Mouse (Mus musculus) CH12F3 (cell line): ENCODE measurements around the gene Agk.

ENCODE experiments used
- in situ Hi-C: fragments of 300-500 bp; cut with MboI; formaldehyde crosslinking; loops from 2 replicates; pipeline ENCODE4 v1.14.3; 2020; ENCODE audit warnings: low sequenced_read_pairs

The Agk gene

DNA sequence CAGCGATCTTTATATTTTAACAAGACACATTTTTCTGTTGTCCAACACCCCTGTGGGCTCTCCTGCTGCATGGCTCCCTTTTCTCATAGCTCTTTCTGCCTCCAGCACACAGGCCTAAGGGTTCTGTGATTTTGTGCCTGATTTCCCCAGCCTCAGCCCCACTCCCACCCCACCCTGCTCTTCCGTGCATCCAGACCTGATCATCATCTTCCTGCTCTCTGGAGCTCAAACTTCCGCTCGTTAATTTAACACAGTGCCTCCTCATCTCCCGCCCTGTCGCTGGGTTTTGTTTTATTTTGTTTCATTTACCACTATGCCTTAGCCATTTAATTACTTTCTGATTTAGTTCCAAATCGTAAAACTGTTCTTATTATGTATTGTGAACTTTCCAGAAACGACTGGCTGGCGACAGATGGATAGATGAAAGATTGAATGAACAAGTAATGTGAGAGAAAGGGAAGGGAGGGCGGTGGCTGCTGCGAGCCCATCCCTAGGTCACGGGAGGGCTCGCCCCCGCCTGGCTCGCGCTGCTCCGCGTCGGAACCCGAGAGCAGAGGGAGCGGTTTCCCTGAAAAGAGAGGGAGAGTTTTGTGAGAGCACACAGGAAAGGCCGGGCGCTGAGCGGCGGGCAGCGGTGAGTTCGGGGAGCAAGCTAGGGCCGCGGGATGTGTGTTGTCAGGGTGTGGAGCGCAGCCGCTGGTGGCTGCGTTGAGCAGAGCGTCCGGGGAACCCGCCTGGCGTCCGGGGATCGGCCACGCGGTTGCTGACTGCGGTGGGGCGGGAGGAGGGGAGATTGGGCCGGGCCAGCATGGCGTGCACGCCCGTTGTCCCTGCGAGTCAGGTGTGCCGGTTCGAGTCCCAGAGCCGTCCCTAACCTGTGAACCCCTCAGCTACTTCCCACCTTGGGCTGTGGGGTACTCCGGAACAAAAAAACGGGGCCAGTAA lies at the start of gene Agk:
Gene Agk (plus strand): TSS at position 276 of the 945 bp plus-strand sequence.
- in situ Hi-C loops, result no loop called here

DNA sequence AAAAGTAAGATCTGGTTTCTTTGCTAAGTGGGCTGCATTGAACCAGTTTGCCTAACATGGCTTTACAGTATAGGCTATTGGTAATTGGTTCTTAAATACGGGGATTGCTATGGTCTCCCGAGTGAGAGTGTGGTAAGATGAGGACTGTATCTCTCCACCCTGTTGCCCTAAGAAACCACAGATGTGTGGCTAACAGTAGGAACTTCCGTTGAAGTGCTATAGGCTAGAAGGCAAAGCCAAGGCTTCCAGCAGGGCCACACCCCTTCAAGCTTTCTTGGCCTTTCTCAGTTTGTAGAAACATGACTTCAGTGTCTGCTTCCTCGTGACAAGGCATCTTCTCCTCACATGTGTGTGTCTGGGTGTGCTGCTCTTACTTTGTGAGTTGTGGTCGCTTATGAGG lies 24.3 kb upstream of the Agk start:
- in situ Hi-C loops, result no loop called here

DNA sequence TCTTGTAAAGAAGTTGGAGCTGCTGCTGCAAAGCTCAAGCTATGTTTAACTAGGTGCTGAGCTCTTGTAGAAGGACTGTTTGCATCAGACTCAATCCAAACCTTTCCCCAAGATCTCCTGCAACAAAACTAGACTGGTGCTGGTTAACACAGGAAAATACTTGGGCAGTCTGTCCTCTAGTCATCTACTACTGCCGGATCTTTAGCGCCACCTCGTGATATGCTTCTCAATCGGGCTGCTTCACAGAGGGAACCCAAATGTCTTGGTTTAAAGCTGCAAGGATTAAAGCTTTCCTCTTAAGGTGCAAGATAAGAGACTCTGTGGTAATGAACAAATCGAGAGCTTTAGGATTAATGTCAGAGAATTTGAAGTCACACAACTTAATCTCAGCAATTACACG lies 21.6 kb upstream of the Agk start:
- in situ Hi-C loops, result no loop called here

DNA sequence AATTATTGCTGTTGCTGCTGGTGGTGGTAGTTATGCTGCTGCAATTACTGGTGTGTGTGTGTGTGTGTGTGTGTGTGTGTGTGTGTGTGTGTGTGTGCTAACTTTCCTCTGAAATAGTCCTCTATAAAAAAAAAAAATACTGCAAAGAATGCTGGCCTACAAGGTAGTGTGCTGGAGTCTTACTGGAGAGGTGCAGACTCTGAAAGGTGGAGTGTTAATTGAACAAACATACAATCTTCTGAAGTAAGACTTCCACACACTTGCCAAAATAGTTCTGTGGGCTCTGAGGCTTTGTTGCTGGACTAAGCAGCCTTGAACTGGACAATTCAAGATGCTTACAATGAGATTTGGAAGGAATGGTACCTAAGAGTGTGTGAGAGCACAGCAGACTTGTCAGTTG lies 20.0 kb upstream of the Agk start:
- in situ Hi-C loops, result no loop called here

DNA sequence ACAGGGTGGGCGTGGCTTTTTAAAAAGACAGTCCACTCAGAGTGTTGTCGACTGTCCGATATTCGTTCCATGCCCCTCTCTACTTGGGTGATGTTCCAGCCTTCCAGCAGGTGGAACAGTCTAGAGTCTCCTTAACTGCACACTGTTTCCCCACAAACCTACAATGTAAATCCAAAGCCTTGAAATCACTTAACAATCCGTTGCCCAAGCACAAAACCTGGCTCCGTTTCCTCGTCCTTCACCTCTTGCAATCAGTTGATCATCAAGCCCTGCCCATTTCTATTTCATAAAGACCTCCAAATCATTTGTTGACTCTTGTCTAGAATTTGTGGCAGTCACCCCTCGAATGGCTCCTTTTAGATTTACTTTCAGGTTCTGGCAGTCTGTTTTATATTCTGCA lies 1.4 kb downstream of the Agk start:
- in situ Hi-C loops, result no loop called here

DNA sequence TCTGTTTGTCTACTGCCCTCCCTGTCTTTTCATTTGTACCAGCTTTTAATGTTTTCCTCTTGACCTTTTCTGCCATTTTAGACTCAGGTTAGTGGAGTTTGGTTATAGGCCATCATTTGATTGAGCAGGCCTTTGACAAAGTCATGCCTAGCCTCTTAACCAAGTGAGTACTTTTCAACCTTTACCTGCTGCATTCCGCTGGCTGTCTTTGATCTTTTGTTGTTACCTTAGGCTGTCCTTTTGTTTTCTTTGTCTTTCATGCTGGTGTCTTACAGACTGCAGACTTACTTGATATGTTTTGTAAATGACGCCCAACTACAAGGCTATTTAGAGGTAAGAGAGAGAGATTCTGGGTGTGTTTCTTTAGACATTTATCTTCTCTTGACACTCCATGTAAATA lies 8.5 kb downstream of the Agk start:
- in situ Hi-C loops, result no loop called here

DNA sequence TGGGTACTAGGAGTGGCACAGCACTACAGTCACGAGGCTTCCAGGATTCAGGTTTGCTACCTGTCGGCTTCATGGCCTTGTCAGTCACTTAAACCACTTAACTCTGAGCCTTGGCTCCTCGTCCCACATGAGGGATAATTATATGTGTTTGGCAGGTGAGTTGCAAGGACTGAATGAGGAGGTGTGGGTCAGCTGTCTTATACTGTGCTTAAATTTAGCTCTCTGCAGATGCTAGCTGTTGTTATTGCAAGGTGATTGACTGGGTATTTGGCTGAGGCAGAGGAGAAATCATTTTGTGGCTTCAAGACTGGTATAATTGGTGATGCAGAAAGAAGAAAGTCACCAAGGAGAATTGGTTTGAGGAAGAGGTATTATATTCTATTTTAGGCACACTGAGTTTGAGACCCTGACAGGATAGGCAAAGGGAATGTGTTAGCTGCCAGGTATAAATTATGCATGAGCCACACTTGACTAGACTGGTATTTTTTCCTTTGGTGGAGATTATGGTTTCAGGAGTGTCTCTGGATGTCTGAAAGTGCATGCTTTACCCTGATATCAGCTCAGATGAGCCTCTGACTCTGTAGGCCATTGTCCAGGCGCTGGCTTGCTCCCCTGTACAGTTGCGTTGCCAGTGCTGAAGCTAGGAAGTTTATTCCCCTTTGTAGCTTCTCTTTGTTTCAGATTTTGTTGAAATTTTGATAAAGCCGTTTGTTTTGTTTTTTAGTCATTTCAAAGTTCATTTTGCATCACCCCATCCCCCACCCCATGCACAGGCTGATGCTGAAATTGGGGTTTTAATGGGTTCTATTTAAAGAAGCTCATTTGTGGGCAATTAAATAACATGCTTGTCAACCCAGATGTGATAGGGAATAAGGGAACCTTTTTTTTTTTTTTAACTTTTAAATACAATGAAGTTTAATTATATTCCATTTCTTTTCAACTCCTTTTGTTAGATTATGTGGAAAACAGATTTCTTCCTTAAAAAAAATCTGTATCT lies 12.1 kb downstream of the Agk start:
- in situ Hi-C loops, result no loop called here

DNA sequence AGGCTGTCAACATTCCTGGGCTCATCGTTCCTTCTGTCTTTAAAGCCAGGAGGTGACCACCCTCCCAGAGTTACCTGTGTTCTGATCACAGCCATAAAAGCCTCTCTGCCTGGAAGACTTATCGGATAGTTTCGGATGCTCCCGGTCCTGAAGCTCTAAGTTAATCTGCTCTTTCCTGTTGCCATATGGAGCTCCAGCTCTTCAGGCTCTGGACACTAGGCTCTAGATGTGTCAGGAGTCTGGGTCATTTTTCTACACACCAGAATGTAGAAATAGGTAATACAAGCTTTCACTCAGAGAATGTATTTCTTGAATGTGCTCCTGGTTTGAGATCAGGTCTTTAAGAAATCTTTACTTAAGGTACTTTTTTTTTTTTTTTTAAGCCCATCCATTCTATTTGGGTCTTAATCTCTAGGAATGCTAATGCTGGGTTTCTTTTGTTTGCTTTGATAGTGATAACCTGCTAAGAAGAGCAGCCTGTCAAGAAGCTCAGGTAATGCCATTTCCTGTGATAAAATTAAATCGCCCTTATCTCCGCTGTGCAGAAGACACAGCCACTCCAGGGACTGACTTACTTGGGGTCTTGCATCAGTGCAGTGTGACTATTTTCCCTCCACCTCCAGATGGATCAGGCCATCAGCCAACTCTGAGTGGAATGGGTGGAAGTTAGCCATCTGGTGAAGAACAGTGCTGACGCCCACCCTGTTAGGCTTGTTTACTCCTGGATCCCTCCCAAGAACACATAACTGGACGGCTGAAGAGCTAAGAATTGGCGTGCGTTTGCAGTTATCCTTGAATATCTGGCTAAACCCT lies 22.2 kb downstream of the Agk start:
- in situ Hi-C loops, result no loop called here

DNA sequence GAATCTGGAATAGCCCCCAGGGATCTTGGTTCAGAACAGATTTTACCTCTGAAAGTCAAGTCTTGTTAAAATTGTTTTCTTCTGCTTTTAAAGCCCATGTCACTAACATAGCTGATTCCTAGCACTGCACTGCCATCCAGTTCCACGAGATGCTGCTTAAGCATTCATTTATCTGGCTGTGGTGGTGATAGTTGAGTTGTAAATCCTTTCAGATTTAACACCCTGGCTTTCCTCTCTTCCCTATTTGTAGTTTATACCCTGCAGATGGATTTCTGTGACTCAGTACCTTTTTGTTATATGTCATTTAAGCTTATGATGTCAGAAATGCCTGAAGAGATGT lies 22.8 kb downstream of the Agk start:
- in situ Hi-C loops, result no loop called here

DNA sequence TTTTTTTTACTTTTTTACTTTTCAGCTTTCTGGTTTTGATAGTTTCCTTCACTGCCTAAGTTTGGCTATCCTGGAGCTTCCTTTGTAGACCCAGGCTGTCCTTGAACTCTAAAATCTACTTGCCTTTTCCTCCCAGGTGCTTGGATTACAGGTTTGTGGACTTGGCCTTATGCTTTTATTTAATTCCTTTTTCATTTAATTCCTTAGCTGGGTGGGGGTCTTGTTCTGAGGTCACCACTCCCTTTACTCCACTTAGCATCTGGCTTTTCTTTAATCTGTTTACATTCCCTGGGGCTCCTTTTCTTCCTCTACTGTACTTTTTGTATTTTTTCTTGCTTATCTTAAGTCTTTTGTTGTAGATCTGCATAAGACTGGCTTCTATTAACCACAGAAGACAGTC lies 25.1 kb downstream of the Agk start:
- in situ Hi-C loops, result no loop called here

DNA sequence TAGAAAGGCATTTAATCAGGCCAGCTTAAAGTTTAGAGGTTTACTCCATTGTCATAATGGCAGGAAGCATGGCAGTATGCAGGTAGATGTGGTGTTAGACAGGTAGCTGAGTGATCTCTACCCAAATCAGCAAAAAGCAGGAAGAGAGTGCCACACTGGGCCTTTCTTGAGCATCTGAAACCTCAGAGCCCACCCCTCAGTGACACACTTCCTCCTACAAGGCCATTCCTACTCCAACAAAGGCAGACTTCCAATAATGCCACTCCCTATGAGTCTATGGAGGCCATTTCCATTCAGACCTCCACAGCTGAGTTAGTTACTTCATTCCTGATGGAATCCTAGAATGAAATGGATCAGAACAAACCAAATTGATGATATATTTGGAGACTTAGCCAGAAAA lies 25.9 kb downstream of the Agk start:
- in situ Hi-C loops, result no loop called here

DNA sequence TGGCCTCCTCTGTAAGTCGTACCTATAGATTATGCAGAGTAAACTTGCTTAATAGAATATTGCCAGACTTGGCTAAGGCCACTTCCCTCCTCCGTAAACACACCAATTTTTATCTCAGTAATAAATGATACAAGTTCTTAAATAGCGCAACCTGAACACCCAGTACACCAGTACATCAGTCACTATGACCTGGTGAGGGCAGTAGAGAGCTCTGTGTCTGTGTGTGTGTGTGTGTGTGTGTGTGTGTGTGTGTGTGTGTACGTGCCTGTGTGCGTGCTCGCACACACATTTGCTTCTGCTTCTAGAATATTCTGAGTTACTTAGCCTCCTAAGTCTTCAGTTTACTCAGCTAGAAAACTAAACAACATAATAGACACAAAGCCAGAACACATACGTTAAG lies 28.4 kb downstream of the Agk start:
- in situ Hi-C loops, result no loop called here

DNA sequence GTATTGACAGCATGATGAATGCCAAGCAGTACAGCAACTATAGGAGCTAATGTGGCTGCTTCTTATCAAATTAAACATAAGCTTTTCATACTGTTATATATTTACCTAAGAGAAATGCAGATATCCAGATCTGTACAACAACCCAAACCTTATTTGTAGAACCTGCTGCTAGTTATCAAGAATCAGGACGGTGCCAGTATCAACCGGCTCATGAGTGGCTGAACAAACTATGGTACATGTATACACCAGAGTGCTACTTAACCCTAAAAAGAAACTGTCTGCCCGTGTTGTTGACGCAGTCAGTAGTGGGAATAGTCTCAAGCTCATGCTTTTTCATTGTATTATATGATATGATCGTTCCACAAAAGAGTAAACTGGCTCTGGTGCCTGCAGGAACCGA lies 46.1 kb downstream of the Agk start:
- in situ Hi-C loops, result no loop called here

DNA sequence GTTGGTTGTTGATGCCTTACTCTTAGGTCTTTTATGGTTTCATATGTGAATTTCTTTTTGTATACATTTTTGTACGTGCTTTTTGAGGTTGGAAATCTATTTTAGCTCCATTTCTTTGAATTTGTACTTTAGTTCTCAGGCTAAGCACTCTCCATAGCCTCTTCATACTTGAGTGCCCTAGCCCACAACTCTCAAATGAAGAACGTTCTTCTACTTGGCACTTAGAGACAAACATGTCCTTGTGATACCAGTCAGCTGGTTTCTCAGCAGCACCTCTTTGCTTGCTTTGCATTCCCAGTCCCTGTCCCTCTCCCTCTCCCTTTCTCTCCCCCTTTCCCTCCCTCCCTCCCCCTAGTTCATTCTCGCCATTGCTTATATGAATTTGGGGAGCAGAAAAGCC lies 55.2 kb downstream of the Agk start:
- in situ Hi-C loops, result no loop called here

DNA sequence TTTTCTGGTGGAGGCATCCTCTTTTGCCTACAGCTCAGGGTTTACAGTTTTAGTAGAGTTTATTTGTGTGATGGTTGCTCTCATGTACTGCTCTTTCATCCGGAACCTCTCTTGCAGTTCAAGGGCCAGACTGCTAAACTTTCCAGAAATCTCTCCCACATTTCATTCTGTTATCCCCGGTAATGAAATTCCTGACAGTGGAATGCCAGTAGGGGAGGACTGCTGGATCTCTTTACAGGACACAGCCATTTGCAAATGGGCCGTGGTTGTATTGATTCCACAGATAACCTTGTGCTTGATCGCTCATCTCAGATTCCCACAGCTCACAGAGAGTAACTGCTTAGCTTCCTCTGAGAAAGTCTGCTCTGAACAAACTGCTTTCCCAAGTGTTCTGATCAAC lies 56.9 kb downstream of the Agk start:
- in situ Hi-C loops, result no loop called here

DNA sequence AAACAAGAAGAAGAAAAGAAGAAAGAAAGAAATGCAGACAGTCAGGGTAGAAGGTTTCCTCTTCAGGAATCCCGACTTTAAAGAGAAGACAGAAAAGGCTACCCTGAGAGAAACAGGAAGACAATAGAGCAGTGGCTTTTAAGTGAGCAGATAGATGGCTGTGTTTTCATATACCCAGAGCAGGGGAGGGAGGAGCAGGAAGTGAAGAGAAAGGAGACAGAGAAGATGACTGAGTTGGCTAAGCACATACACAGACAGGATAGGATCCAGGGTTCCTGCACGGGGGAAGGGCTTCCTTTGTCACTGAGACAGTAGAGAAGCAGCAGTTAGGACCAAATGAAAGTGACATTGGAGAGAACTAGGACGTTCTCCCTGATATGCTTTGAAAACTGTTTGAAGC lies 60.7 kb downstream of the Agk start:
- in situ Hi-C loops, result no loop called here

DNA sequence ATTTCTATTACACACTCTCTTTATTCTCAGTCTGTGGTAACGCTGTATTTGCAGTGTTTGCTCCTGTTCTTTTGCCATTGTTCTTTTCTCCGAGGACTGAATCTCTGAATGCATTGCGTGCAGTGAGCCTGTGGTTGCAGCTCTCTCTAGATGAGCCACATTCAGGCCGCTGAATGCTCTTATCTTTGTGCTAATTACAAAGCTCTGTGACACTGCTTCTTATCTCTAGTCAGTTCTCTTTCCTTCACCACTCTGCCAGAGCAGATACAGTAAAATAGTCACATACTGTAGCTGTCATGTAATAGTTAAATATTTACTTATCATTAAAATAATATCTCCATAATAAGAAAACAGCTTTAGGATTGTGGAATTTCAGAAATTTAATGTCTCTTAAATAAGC lies 63.7 kb downstream of the Agk start:
- in situ Hi-C loops, result no loop called here

DNA sequence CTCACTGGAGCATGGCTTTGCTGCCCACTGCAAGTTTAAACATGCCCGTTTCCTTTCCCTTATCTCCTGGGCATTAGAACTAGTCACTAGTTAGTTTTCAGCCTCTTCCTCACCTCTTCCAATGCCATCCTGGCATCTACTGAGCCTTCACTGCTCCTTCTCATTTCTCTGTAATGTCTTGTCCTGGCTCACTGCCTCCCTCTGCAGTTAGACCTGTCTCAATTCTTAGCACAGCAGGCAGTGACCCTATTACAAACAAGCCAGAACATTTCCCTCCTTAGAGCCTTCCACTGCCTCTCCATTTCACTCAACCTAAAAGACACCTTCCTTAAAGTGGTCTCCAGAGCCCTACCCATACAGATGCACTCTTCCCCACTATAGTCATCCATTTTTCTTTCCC lies 66.0 kb downstream of the Agk start:
- in situ Hi-C loops, result no loop called here

DNA sequence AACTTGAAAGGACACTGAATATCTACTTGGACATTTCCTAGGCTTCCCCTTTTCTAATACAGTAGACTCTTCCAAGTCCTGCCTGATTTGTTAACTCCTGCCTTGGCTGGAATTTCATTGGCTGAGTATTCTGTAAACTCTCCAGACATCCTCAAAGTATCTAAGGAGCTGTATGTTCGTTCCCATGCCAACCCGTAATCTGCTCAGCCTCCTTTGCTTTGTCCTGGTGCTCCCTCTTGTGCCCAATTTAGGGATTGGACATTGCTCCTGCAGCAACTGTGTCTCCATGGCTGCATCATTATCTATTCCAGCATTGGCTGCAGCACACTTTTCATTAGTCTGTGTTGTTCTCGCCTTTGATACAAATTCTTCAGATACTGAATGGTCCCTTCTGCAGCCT lies 68.2 kb downstream of the Agk start:
- in situ Hi-C loops, result no loop called here

DNA sequence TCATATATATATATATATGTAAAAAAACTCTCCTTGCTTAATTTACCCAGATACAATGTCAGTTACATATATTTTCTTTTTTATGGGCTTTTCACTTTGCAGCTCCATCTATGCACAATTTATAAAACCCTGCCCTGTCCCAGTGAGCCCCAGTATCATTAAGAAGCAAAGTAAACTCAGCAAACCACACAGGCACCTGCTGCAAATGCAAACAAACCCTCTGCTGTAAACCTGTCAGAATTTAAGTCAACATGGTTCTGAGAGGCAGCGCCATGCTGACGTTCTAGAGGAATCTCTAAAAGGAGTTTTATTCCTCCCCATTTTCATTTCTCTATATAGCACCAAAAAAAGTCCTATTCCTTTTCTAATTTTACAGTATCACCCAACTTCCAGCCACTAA lies 77.1 kb downstream of the Agk start:
- in situ Hi-C loops, result no loop called here

DNA sequence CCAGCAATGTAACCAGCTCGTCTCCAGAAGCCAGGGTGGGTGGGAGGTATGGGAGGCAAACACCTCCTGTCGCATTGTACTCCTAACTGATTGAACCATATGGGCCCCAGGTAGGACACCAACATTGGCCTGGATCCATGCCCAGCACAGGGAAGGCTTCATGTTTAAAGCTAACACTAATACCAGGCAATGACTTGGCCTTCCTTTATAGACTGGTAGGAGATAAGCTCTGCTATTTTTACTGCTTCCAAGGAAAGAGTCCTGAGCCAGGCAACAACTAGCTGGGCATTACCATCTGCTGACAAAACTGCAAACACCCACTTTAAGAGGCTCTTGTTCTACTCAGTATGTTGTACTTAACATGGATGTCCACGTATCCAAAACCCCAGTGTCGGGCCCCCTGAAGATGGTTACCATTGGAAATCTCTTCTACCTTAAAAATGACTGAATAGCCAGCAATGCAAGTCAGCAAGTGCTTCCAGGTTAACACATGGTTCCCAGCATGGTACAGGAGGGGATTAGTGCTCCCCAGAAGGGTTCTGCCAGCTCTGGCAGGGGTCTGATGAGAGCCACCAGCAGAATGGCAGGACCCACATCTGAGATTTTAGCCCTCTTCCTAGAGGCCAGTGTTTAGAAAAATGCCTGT lies 78.8 kb downstream of the Agk start:
- in situ Hi-C loops, result no loop called here
